Mouse (Mus musculus) monocyte, adult 5-6 weeks (primary cell): ENCODE measurements around the gene Slc30a10. TPM values are rescaled to one million over a fixed set of nuclear protein-coding genes. Genes with fewer than 3 reads are reported as not detected.

Experiments used
- ATAC-seq: fragments of 153-309, 156-312 bp; replicated peaks from 2 replicates; pipeline ENCODE4 v1.8.0; 2017; ENCODE audit warnings: mild to moderate bottlenecking; ENCODE audit not compliant: low TSS enrichment, insufficient number of reproducible peaks, severe bottlenecking, poor library complexity, low FRiP score
- total RNA-seq: library from RNA; stranded (forward); fragments of 200-1000, 200-491, 200-594 nt; gene quantifications from 3 replicates; pipeline ENCODE4 v1.2.3, GENCODE M21; 2017

Gene Slc30a10
- total RNA-seq, 1 experiment from 2014 or later, result not detected

GRCm38 (mm10) chr1:185501801-185502340 lies 47.2 kb downstream of the Slc30a10 start:
- no peak for ATAC-seq

GRCm38 (mm10) chr1:185502550-185502949 lies 47.9 kb downstream of the Slc30a10 start:
- no peak for ATAC-seq

GRCm38 (mm10) chr1:185509042-185509441 lies 54.4 kb downstream of the Slc30a10 start:
- ATAC-seq, result no peak

- no peak for ATAC-seq
Observed at GRCm38 (mm10) chr1:185511306-185511705, 56.7 kb downstream of the Slc30a10 start.

GRCm38 (mm10) chr1:185515526-185515979 lies 60.9 kb downstream of the Slc30a10 start:
- ATAC-seq, result no peak

GRCm38 (mm10) chr1:185516041-185516440 lies 61.4 kb downstream of the Slc30a10 start:
- ATAC-seq, result no peak

- ATAC-seq, result no peak
Observed at GRCm38 (mm10) chr1:185517566-185517965, 62.9 kb downstream of the Slc30a10 start.

Other genes with a start within 250 kb of the Slc30a10 start
- gene Iars2, start 125.5 kb upstream of the Slc30a10 start, total RNA-seq, result 24.3 to 38.5 TPM (median 29.8 TPM) in 3 replicates
- 23.3 to 39.3 TPM (median 31.6 TPM) in 3 replicates for gene Bpnt1, start 122.7 kb upstream of the Slc30a10 start, total RNA-seq
- 85.2 to 137 TPM (median 93.8 TPM) in 3 replicates for gene Eprs, start 91.8 kb upstream of the Slc30a10 start, total RNA-seq